Mouse (Mus musculus): ENCODE results near the gene Cdc25b.

- TF ChIP-seq CTCF (IDR thresholded peaks at IDR 0.05; ENCODE audit: control insufficient read depth, insufficient read depth, insufficient read length) (no peak), MAX (IDR thresholded peaks at IDR 0.05) (no peak), USF1 (IDR thresholded peaks at IDR 0.05; ENCODE audit: low read depth) (no peak), CEBPB (IDR thresholded peaks at IDR 0.05; ENCODE audit: low read depth) (no peak), MYOD1 (IDR thresholded peaks at IDR 0.05; ENCODE audit: control insufficient read depth, insufficient read length, low read depth) (no peak)
Observed at GRCm38 (mm10) chr2:131138296-131138695, 48.5 kb upstream of the Cdc25b start.

Data from C2C12 (cell line).